Mouse (Mus musculus): ENCODE data around the gene Creg2. TPM values are rescaled to one million over a fixed set of nuclear protein-coding genes. Genes with fewer than 3 reads are reported as not detected.
A peak's percentile ranks its signal among the peaks of the same experiment; 100 is the strongest.
"Not testable (repeated sequence)": the region's sequence is repeated elsewhere in the genome, so short reads cannot be mapped to it uniquely, and the experiment has no call there.

Creg2 gene
- total RNA-seq, 2 experiments from 2014 or later = 0.06 to 0.07 TPM

- intact Hi-C loops (cut with DNase I; ENCODE audit: low total_unique reads) = no loop called here
Observed at GRCm38 (mm10) chr1:39613061-39613460, 38.2 kb downstream of the Creg2 start.

GRCm38 (mm10) chr1:39612491-39612890 is 38.8 kb downstream of the Creg2 start:
- intact Hi-C loops (cut with DNase I; ENCODE audit: low total_unique reads) = no loop called here
- no peak for DNase-seq

More at GRCm38 (mm10) chr1:39613061-39613460, 38.2 kb downstream of the Creg2 start:
- DNase-seq = no peak

DNA sequence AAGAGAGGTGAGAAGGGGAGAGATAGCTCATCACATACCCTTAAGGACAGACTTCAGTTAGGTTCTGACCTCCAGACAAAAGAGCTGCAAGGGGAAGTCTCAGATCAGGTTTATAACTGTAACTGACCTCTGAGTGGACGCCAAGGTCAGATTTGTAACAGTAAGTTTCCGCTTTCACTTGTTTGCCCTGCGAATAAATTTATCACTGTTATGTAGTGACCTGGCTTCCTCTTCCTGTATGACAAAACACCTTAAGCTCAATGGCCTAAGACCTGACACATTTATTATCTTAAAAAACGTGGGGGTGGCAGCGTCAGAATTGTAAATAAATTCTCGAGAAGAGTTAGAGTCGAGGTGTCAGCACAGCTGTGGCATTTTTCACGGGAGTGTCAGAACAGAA is 42.7 kb downstream of the Creg2 start:
- intact Hi-C loops (cut with DNase I; ENCODE audit: low total_unique reads) = no loop called here
- no peak for DNase-seq

DNA sequence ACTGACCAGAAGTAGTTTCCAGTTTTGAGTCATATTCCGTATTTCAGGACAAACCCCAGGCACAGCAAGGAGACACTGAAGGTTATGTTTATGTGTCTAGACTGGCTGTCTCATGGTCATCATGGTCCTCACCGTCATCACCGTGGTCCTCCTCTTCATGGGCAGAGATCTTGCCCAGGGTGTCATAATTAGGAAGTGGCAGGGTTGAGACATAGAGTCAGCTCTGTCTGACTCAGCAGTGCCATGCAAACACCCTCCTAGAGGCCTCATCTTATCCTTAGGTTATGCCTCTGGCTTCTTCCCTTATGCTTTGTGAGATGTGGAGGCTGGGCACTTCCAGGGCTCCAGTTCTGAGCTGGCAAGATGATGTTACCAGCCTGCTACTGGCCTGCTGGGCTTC is 48.8 kb downstream of the Creg2 start:
- DNase-seq = no peak
- intact Hi-C loops (cut with DNase I; ENCODE audit: low total_unique reads) = no loop called here

DNA sequence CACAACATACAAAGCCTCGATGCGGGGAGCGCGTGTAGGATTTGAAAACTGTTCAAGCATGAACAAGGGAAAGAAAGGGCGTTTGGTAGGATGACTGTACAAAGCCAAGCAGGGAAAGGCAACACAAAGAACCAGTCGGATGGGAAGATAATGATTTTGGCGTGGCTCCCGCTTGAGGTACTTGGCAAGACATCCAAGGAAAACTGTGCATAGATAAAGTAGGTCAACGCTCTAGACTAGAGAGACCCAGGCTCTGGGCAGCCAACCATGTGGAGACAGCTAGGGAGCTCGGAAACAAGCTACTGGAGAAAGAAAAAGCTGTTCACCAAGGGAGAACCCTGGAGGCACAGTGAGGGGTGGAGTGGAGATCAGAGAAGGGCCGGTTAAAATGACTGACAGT is 52.5 kb downstream of the Creg2 start:
- no peak for DNase-seq
- intact Hi-C loops (cut with DNase I; ENCODE audit: low total_unique reads) = no loop called here

GRCm38 (mm10) chr1:39597135-39597534 is 54.1 kb downstream of the Creg2 start:
- intact Hi-C loops (cut with DNase I; ENCODE audit: low total_unique reads); DNase-seq: not testable (repeated sequence)

DNA sequence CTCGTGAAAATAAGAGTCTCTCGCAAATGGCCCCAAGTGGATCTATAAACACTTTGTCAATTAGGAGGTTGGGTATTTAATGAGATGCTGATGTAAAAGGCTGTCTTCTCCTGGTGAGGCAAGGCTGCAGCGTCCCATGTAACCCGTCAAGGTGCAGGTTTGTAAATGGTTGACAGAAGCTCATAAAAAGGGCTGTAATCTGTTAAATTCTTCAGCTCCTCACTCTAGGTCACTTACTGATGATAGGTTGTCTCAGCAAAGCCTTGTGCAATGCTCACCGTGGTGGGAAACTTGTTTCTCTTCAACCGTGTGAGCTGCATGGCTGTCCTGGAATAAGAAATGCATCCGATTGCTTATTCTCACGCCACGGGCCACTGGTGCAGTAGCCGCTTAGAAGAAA is 57.4 kb downstream of the Creg2 start:
- intact Hi-C loops (cut with DNase I; ENCODE audit: low total_unique reads) = no loop called here

DNA sequence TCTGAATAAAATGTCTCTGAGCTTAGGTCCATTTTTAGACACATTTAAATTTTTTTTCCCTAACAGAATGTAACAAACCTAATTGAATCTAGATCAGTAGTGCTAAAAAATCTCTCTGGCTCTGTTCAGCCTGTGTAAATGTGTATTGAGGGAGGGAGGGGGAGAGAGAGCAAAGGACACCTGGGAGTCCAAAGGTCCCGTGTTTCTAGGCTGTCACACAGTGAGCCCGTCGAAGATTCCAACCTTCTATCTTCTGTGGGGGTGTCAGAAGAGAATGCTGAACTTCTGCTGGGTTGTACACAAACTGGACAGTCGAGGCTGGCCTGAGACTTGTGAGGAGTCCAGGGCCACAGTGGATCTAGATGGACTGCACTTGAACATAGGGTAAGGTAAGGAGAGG is 59.2 kb downstream of the Creg2 start:
- intact Hi-C loops (cut with DNase I; ENCODE audit: low total_unique reads) = no loop called here
- no peak for DNase-seq

More for the DNA sequence above, 57.4 kb downstream of the Creg2 start:
- DNase-seq = no peak

- DNase-seq; intact Hi-C loops (cut with DNase I; ENCODE audit: low total_unique reads): not testable (repeated sequence)
Observed at GRCm38 (mm10) chr1:39591557-39591956, 59.7 kb downstream of the Creg2 start.

DNA sequence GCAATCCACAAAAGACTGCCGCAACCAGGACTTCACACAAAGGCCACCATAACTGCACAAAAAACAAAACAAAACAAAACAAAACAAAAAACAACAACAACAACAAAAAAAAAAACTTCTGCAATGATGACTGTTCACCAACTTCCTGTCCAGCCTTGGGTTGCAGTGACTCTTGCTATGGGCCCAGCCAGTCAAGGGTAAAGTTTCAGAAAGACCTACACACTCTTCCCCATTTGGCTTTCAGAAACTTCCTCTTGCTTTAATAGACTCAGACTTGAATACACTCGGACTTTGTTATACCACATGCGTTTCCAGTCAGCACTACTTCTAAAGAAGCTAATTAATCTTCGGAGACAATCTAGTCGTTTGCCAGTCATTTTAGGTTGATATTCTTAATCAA is 61.1 kb downstream of the Creg2 start:
- intact Hi-C loops (cut with DNase I; ENCODE audit: low total_unique reads) = no loop called here
- no peak for DNase-seq

DNA sequence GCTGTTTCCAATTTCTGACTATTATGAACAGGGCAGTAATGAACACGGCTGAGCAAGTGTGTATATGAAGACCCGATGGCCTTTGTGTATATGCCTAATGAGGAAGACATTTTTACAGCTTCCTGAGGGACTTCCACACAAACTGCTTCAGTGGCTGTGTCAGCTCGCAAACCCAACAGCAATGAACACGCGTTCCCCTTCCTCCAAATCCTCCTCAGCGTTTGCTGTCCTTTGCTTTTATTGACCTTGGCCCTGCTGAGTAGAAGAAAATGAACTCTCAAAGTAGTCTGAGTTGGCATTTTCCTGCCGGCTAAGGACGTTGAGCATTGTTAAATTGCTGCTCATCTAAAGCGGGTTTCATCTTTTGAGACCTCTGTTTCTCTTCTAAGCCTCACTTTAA is 65.9 kb downstream of the Creg2 start:
- no peak for DNase-seq
- intact Hi-C loops (cut with DNase I; ENCODE audit: low total_unique reads) = no loop called here

DNA sequence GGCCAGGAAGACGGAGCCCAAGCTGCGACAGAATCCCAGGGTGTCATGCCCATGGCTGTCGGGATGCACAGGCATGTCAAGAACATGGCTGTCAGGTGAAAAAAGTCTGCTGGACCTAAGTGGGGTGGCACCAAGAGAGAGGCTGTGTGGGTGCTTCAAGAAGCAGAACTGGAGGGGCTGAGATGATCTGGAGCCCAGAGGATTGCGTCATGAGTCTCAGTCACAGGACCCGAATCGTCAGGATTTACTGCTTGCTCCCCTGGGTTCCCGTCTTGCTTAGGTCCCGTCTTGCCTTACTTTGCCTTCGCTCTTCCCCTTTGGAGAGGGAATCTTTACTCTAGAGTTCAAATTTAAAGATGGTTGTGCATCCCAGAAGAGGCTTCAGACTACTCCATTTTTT is 68.1 kb downstream of the Creg2 start:
- no peak for DNase-seq
- intact Hi-C loops (cut with DNase I; ENCODE audit: low total_unique reads) = no loop called here

- no peak for DNase-seq
- intact Hi-C loops (cut with DNase I; ENCODE audit: low total_unique reads) = no loop called here
Observed at GRCm38 (mm10) chr1:39581215-39581614, 70.1 kb downstream of the Creg2 start.

DNA sequence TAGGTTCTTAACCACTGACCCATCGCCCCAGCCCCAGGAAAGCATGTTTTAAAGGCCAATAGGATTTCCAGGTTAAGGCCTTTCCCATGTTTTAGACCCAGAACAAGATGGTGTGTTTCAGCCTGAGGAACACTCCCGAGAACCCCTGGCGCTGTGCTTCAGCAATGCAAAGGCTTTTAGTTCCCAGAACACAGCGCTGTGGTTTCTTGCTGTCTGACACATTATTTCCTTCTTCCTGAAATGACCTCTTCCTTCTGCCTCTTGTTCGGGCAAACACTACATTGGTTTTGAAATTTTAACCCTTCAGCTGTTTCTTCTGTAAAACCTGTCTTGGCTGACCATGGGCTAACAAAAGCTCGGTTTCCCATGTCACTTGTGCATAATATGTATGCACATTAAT is 72.1 kb downstream of the Creg2 start:
- intact Hi-C loops (cut with DNase I; ENCODE audit: low total_unique reads) = no loop called here
- DNase-seq = no peak

DNA sequence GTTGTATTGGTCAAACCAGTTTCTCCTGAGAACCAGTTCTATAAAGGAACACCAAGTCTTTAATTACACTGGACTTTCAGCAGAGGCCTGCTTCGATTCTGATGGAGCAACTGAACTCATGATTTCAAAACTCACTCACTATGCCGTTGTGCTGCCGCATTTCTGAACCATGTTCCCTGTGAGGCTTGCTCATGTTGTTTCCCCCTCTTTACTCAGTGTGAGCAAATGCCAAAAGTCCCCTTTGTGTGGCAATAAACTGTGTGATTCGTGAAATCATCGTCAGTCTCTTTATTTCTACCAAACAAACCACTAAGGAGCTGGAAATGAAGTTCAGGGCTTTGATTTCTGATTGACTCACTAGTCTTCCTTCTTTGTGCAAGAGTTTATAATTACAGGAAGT is 72.8 kb downstream of the Creg2 start:
- DNase-seq = no peak
- intact Hi-C loops (cut with DNase I; ENCODE audit: low total_unique reads) = no loop called here

DNA sequence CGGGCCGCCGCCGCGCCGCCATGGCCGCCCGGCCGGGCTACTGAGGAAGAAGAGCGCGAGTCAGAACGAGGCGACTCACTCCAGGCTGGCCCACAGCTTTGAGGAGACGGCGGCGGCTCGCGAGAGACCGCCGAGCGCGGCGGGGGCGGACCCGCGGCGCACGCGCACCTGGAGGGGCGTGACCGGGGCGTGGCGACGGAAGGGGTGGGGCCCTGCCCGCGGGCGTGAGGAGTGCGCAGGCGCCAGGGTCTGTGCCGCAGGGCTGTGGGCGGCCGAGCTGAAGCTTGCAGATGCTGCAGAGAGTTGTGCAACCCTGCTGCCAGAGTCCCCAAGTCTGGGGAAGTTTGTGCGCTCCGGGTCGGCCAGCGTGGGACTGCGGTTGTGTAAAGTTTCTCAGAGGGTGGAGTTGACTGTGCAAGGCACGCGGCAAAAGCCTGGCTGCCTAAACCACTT is 74.0 kb downstream of the Creg2 start, which contains the start of gene Rnf149:
Gene Rnf149 (minus strand): TSS at position 153 of the 453 bp plus-strand sequence.
- intact Hi-C loops (cut with DNase I; ENCODE audit: low total_unique reads) = no loop called here

DNA sequence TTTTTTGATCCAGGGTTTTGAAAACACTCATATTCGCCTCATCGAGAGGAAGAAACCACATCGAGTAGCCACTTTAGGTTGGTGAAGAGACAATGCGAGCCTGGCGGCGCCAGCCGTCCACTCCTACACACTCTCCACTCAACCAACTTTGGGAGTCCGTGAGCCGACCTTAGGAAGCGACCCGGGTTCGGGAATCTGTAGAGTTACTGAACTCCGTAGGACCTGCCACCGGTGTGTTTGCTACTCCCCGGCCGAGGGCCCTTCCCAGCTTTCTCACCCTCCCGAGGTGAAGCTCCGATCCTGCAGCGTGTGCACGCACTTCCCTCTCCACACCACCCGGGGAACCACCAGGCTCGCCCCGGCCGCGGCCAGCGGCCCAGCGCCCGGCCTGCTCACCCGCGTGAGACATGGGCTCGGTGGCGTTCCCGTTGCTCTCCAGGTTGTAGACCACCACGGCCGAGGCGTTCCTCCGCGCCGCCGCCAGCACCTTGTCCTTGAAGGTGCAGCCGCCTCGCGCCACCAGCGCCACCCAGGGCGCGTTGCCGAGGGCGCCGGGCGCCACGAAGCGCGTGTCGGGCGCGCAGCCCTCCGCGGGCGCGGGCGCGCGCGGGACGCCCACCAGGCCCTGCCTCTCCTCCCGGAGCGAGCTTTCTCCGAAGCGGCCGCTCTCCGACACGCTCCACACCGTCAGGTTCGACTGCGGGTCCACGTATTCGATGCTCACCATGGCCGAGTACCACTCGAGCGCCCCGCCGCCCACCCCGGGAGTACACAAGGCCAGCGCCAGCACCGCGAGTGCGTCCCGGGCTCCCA is 74.6 kb downstream of the Creg2 start:
- peak; percentile 59 for DNase-seq
- intact Hi-C loops (cut with DNase I; ENCODE audit: low total_unique reads) = no loop called here

More for the DNA sequence above, 74.0 kb downstream of the Creg2 start, which contains the start of gene Rnf149:
- peak; percentile 97 for DNase-seq

DNA sequence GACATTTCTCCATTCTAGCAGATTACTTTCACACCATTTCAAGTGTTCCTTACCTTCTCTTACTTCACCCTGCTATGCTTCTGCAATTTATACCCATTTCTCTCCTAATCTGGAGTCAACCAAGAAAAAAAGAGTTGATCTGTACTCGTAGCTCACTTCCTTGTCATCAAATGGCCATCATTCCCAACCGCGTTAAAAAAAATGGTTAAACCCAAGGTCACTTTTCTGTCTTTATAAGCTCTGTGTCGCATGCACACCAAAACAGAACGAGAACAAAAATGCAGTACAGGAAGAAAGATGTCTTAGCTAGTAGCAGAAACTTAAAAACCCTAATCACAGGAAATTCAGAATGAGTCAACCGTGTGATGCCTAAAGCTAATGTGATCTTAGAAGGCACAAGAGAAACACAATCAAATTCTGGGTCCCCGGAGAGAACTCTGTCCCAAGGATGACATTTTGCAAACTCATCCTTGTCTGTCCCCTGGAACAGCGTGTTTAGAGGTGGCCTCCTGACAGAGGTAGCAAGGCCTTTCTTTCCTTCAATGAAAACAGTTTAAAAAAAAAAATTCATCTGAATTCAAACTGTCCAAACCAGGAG is 75.4 kb downstream of the Creg2 start:
- no peak for DNase-seq
- intact Hi-C loops (cut with DNase I; ENCODE audit: low total_unique reads) = no loop called here

- no peak for DNase-seq
- intact Hi-C loops (cut with DNase I; ENCODE audit: low total_unique reads) = no loop called here
Observed at GRCm38 (mm10) chr1:39573890-39574289, 77.4 kb downstream of the Creg2 start.

DNA sequence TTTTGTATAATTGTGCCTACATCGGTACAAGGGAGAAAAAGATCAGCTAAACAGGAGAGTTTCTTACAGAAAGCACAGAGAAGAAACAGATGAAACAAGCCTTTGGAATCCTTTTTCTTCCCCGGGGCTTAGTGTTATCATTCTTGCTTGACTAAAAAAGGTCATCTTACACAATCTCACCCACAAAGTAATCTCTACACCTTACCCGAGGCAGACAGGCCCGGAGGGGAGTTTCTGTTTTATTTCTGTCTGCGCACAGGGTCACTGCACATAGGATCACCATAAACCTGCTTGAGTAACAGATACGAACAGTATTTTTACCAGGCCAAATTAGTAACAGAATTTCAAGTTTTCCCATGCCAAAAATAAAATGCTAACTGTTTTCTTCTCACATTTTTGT is 79.6 kb downstream of the Creg2 start:
- intact Hi-C loops (cut with DNase I; ENCODE audit: low total_unique reads) = no loop called here
- no peak for DNase-seq
